Mouse (Mus musculus) bone marrow, adult 2 months (tissue): ENCODE data around the gene Tbxas1.

Source experiments
- CTCF ChIP-seq: fragments of 200-500 bp; IDR thresholded peaks from 2 replicates; pipeline ENCODE4 v1.5.1; 2011; ENCODE audit warnings: low read length, control low read depth; ENCODE audit not compliant: control insufficient read depth, insufficient read depth
- POLR2A ChIP-seq: fragments of 200-500 bp; IDR thresholded peaks from 2 replicates; pipeline ENCODE4 v1.6.1; 2011; ENCODE audit warnings: low read depth, mild to moderate bottlenecking, control low read depth, low read length, borderline replicate concordance; ENCODE audit not compliant: control insufficient read depth

DNA sequence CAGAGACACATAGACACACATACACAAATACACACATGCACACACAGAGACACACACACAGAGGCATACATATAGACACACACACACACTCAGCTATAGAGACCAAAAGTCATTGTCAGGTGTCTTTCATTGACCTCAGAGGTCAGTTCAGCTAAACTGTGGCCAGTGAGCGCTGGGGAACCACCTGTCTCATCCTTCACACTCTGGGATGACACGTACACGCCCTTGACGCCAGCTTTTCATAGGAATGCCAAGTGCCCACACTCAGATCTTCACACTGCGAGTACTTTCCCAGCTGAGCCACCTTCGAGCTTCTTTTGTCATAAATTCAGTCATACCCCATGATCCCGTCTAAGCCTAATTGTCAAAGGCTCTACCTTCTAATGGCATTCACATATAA lies 158.5 kb downstream of the Tbxas1 start:
- TF ChIP-seq POLR2A (no peak), CTCF (no peak)
